Mouse (Mus musculus): Measurements from ENCODE around the gene Cebpe. TPM values are rescaled to one million over a fixed set of nuclear protein-coding genes. Genes with fewer than 3 reads are reported as not detected.

The Cebpe gene
- polyA plus RNA-seq, 1 experiment: not detected

DNA sequence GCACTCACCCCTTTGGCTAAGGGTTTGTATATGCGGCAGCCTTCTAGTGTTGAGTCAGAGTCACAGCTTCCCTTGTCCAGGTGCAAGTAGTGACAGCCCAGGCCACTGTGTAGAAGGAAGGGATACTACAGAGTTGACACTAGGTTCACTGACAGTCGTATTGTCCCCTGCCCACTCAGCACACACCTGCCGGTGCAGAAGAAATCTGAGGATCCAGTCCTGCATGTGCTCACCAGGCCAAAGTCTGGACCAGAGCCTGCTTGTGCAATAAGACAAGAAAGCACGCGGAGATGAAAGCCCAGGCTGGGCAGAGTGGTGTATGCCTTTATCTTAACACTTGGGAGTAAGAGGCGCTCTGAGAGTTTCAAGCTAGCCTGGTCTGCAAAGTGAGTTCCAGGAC, 16.9 kb downstream of the Cebpe start:
- H3K4me1 ChIP-seq (ENCODE audit: control insufficient read depth, insufficient read depth, low read length): no peaks in the 10 kb centered on the region
- H3K4me3 ChIP-seq (ENCODE audit: low read depth, low read length): no peak overlapping the region
- no peak for TF ChIP-seq EP300 (IDR thresholded peaks at IDR 0.05; ENCODE audit: insufficient read depth, low read depth, low read length)
- TF ChIP-seq CTCF (IDR thresholded peaks at IDR 0.05; ENCODE audit: low read depth, low read length): no peak
- no peak for TF ChIP-seq POLR2A (IDR thresholded peaks at IDR 0.05; ENCODE audit: insufficient read depth, low read length)
- H3K9ac ChIP-seq (ENCODE audit: low read depth, poor library complexity, severe bottlenecking): no peak overlapping the region
- H3K27ac ChIP-seq (ENCODE audit: insufficient read depth, low read length): no peak overlapping the region
- H3K27me3 ChIP-seq (ENCODE audit: control insufficient read depth, insufficient read depth, low read length, poor library complexity, severe bottlenecking): no peaks in the 10 kb centered on the region
- peaks cover 5% of the 10 kb centered on the region; the same call in 1 of the 2 replicates for H3K36me3 ChIP-seq (ENCODE audit: control insufficient read depth, insufficient read depth, low read length, poor library complexity, severe bottlenecking)
- H3K9me3 ChIP-seq (replicated peaks; ENCODE audit: control insufficient read depth, insufficient read depth, low read length, poor library complexity, severe bottlenecking): no peaks in the 10 kb centered on the region

DNA sequence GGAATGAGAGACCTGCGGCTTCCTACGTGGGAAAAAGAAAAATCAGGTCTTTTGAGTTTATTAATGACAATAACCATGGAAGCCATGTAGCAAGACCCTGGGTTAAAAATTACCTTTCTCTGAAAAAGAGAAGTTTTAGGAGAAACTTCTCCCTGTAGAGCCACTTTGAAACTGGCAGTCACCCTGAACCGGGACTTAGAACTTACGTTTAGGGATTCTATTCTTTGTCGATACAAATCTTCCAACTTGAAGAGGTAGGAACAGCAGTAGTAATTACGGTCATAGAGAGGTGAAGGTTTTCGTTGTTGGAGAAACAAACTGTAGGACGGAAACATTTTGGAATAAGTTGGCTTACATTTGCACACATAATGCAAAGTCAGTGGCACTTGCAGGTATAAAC, 24.7 kb downstream of the Cebpe start:
- peak overlapping the region; percentile 91 for H3K4me3 ChIP-seq (ENCODE audit: low read depth, low read length)
- no peaks in the 10 kb centered on the region for H3K9me3 ChIP-seq (replicated peaks; ENCODE audit: control insufficient read depth, insufficient read depth, low read length, poor library complexity, severe bottlenecking)
- peaks cover 25% of the 10 kb centered on the region for H3K36me3 ChIP-seq (ENCODE audit: control insufficient read depth, insufficient read depth, low read length, poor library complexity, severe bottlenecking)
- TF ChIP-seq POLR2A (IDR thresholded peaks at IDR 0.05; ENCODE audit: insufficient read depth, low read length): no peak
- TF ChIP-seq CTCF (IDR thresholded peaks at IDR 0.05; ENCODE audit: low read depth, low read length): no peak
- H3K9ac ChIP-seq (ENCODE audit: low read depth, poor library complexity, severe bottlenecking): peak overlapping the region; percentile 89
- no peaks in the 10 kb centered on the region for H3K4me1 ChIP-seq (ENCODE audit: control insufficient read depth, insufficient read depth, low read length)
- H3K27ac ChIP-seq (ENCODE audit: insufficient read depth, low read length): peak overlapping the region; percentile 83
- no peaks in the 10 kb centered on the region for H3K27me3 ChIP-seq (ENCODE audit: control insufficient read depth, insufficient read depth, low read length, poor library complexity, severe bottlenecking)

DNA sequence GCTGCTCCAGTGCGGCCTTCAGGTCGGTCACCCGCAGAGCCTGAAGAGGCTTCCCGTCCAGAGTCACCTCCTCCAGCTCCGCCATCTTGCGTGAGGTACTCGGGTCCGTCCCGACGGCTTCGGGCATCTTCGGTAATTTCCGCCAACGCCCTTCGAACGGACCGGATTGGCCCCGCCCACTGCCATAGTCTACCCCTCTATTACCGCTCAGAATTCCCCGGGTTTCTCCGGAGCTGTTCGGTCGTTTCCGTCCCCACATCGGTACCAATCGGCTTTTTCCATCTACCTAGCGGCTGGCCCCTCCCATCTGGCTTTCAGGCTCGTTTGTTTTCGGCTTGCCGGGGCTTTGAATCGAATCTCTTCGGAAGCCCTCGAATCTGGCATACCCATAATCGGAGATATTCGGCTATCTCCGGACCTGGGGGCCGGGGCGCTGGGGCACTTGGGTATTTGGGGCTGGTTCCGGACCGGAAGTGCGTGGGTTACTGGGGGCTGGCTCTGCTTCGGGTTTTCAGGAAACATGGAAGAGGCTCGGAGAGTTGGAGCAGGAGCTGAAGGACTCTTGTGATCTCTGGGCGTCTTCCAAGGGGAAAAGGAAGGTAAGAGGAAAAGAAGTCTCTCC, 25.3 kb downstream of the Cebpe start, which contains the start of gene Acin1:
Gene Acin1, minus strand, starts transcription at position 410 of the 622 bp plus-strand sequence.
- H3K27me3 ChIP-seq (ENCODE audit: control insufficient read depth, insufficient read depth, low read length, poor library complexity, severe bottlenecking): no peaks in the 10 kb centered on the region
- H3K27ac ChIP-seq (ENCODE audit: insufficient read depth, low read length): peak within 1 kb of the TSS; percentile 88
- no peaks in the 10 kb centered on the region for H3K9me3 ChIP-seq (replicated peaks; ENCODE audit: control insufficient read depth, insufficient read depth, low read length, poor library complexity, severe bottlenecking)
- H3K9ac ChIP-seq (ENCODE audit: low read depth, poor library complexity, severe bottlenecking): peak within 1 kb of the TSS; percentile 89
- TF ChIP-seq CTCF (IDR thresholded peaks at IDR 0.05; ENCODE audit: low read depth, low read length): no peak
- peak; percentile 26 for TF ChIP-seq POLR2A (IDR thresholded peaks at IDR 0.05; ENCODE audit: insufficient read depth, low read length)
- no peak for TF ChIP-seq EP300 (IDR thresholded peaks at IDR 0.05; ENCODE audit: insufficient read depth, low read depth, low read length)
- no peaks in the 10 kb centered on the region for H3K4me1 ChIP-seq (ENCODE audit: control insufficient read depth, insufficient read depth, low read length)
- H3K4me3 ChIP-seq (ENCODE audit: low read depth, low read length): peak within 1 kb of the TSS; percentile 91
- peaks cover 29% of the 10 kb centered on the region for H3K36me3 ChIP-seq (ENCODE audit: control insufficient read depth, insufficient read depth, low read length, poor library complexity, severe bottlenecking)

DNA sequence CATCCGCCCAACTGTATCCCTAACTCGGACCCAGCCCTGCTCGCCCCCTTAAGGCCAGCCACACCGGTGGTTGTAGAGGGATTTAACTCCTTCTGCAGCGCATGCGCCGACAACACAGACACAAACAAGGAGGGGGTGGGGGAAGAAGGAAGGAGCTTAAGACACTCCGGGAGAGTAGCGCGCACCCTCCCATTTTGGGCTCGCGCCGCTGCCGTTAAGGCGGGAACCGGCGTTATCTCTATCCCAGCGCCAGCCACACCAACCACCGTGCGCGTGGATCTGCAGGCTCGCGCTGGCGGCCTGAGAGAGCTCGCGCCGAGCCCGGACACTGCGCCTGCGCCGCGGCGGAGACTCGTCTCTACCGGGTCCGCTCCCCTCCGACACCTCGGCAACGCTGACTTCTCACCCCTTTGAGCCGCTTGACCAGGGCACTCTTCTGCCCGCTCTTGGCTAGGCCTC, 25.9 kb downstream of the Cebpe start, which contains the start of gene 1700123O20Rik:
Gene 1700123O20Rik, plus strand, starts transcription at position 154 of the 459 bp plus-strand sequence.
- Histone ChIP-seq H3K9me3 (replicated peaks; ENCODE audit: control insufficient read depth, insufficient read depth, low read length, poor library complexity, severe bottlenecking) (no peaks in the 10 kb centered on the region), H3K4me1 (ENCODE audit: control insufficient read depth, insufficient read depth, low read length) (no peaks in the 10 kb centered on the region), H3K4me3 (ENCODE audit: low read depth, low read length) (peak within 1 kb of the TSS; percentile 91), H3K27ac (ENCODE audit: insufficient read depth, low read length) (peak within 1 kb of the TSS; percentile 88), H3K9ac (ENCODE audit: low read depth, poor library complexity, severe bottlenecking) (peak within 1 kb of the TSS; percentile 89), H3K27me3 (ENCODE audit: control insufficient read depth, insufficient read depth, low read length, poor library complexity, severe bottlenecking) (no peaks in the 10 kb centered on the region), H3K36me3 (ENCODE audit: control insufficient read depth, insufficient read depth, low read length, poor library complexity, severe bottlenecking) (peaks cover 29% of the 10 kb centered on the region)
- TF ChIP-seq EP300 (IDR thresholded peaks at IDR 0.05; ENCODE audit: insufficient read depth, low read depth, low read length) (no peak), POLR2A (IDR thresholded peaks at IDR 0.05; ENCODE audit: insufficient read depth, low read length) (peak; percentile 25), CTCF (IDR thresholded peaks at IDR 0.05; ENCODE audit: low read depth, low read length) (peak; percentile 15)

DNA sequence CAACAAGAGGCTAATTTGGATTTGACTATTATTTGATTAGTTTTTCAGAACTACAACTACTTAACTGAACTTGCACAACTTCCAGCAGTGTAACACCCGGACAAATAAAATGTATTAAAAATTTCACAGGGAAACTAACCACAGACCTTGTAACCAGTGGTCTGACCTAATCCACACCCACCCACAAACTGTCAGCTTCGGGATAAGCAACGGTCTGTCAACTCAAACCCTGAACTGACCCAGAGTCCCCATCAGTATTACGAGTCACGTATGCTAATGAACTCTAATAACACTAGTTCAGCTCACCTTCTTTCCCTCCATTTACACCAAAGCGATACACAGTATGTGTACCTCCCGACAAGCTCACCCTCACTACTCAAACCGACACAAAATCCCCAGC, 26.5 kb downstream of the Cebpe start:
- Histone ChIP-seq H3K27me3 (ENCODE audit: control insufficient read depth, insufficient read depth, low read length, poor library complexity, severe bottlenecking) (no peaks in the 10 kb centered on the region), H3K36me3 (ENCODE audit: control insufficient read depth, insufficient read depth, low read length, poor library complexity, severe bottlenecking) (peaks cover 29% of the 10 kb centered on the region), H3K4me3 (ENCODE audit: low read depth, low read length) (peak overlapping the region; percentile 91), H3K27ac (ENCODE audit: insufficient read depth, low read length) (no peak overlapping the region), H3K9me3 (replicated peaks; ENCODE audit: control insufficient read depth, insufficient read depth, low read length, poor library complexity, severe bottlenecking) (no peaks in the 10 kb centered on the region), H3K4me1 (ENCODE audit: control insufficient read depth, insufficient read depth, low read length) (no peaks in the 10 kb centered on the region), H3K9ac (ENCODE audit: low read depth, poor library complexity, severe bottlenecking) (peak overlapping the region; percentile 89)
- no peak for TF ChIP-seq POLR2A (IDR thresholded peaks at IDR 0.05; ENCODE audit: insufficient read depth, low read length)

DNA sequence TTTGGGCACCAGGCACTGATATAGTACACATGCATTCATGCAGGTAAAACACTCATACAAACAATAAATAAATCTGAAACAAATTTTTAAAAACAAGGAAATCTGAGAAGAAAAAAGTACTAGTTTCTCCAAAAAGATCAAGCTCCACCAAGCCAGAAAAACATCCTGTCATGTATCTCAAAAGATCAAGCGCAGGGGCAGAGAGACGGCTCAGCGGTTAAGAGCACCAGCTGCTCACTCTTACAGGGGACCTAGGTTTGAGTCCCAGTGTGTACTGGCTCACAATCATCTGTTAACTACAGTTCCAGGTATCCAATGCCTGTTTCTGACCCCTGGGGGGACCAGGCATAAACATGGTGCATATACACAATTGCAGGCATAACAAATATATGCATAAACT, 29.6 kb downstream of the Cebpe start:
- Histone ChIP-seq H3K9me3 (replicated peaks; ENCODE audit: control insufficient read depth, insufficient read depth, low read length, poor library complexity, severe bottlenecking) (no peaks in the 10 kb centered on the region), H3K36me3 (ENCODE audit: control insufficient read depth, insufficient read depth, low read length, poor library complexity, severe bottlenecking) (peaks cover 28% of the 10 kb centered on the region), H3K4me1 (ENCODE audit: control insufficient read depth, insufficient read depth, low read length) (no peaks in the 10 kb centered on the region), H3K9ac (ENCODE audit: low read depth, poor library complexity, severe bottlenecking) (no peak overlapping the region), H3K27me3 (ENCODE audit: control insufficient read depth, insufficient read depth, low read length, poor library complexity, severe bottlenecking) (no peaks in the 10 kb centered on the region), H3K27ac (ENCODE audit: insufficient read depth, low read length) (no peak overlapping the region), H3K4me3 (ENCODE audit: low read depth, low read length) (no peak overlapping the region)
- no peak for TF ChIP-seq EP300 (IDR thresholded peaks at IDR 0.05; ENCODE audit: insufficient read depth, low read depth, low read length)
- no peak for TF ChIP-seq POLR2A (IDR thresholded peaks at IDR 0.05; ENCODE audit: insufficient read depth, low read length)
- no peak for TF ChIP-seq CTCF (IDR thresholded peaks at IDR 0.05; ENCODE audit: low read depth, low read length)
